Mouse (Mus musculus): ENCODE measurements around the gene Anp32b. TPM values are rescaled to one million over a fixed set of nuclear protein-coding genes. Genes with fewer than 3 reads are reported as not detected.

Gene Anp32b
- polyA plus RNA-seq, 1 experiment, result 311 TPM

DNA sequence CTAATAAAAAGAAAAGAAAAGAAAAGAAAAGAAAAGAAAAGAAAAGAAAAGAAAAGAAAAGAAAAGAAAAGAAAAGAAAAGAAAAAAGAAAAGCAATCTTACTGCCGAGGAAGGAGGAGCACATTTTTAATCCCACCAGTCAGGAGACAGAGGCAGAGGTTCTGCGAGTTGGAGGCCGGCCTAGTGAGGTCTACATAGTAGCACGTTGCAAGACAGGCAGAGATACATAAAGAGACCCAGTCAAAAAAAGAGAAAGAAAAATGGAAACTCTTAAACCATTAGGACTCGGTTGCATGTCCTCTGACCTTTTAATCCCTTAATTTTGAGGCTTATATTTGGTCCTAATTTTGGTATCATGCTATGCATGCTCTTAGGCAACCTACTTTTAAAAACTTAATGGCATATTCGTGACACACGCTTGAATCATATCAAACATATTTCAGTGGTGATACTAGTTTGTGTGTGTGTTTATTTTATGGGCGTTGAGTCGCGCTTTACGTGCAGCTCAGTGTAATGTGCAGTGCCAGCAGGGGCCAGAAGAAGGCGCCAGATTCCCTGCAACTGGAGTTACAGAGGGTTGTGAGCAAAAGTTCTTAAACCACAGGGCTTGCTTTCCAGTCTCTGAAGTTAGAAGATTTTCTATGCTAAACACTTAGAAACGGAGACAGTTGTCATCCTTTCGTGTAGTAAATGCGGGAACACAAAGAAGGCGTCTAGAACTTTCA lies 57.2 kb downstream of the Anp32b start:
- Histone ChIP-seq H3K4me3 (ENCODE audit: insufficient read depth, poor library complexity, severe bottlenecking) (no peak overlapping the region), H3K36me3 (ENCODE audit: control insufficient read depth, insufficient read depth) (peaks cover 17% of the 10 kb centered on the region), H3K79me2 (ENCODE audit: control insufficient read depth, insufficient read depth) (no peaks in the 10 kb centered on the region), H3K79me3 (ENCODE audit: low read depth) (no peaks in the 10 kb centered on the region), H3K27me3 (ENCODE audit: control insufficient read depth, insufficient read depth, insufficient read length) (no peaks in the 10 kb centered on the region), H3ac (ENCODE audit: control insufficient read depth, insufficient read length, low read depth) (no peak overlapping the region)
- peak; percentile 63 for TF ChIP-seq CTCF (IDR thresholded peaks at IDR 0.05; ENCODE audit: control insufficient read depth, insufficient read depth, insufficient read length)
- no peak for TF ChIP-seq MYOG (IDR thresholded peaks at IDR 0.05; ENCODE audit: control insufficient read depth, extremely low read depth, insufficient read length)
- TF ChIP-seq CEBPB (IDR thresholded peaks at IDR 0.05; ENCODE audit: low read depth), result no peak
- TF ChIP-seq MYOD1 (IDR thresholded peaks at IDR 0.05; ENCODE audit: control insufficient read depth, insufficient read length, low read depth), result no peak
- no peak for TF ChIP-seq MAX (IDR thresholded peaks at IDR 0.05)
- no peak for TF ChIP-seq USF1 (IDR thresholded peaks at IDR 0.05; ENCODE audit: low read depth)

DNA sequence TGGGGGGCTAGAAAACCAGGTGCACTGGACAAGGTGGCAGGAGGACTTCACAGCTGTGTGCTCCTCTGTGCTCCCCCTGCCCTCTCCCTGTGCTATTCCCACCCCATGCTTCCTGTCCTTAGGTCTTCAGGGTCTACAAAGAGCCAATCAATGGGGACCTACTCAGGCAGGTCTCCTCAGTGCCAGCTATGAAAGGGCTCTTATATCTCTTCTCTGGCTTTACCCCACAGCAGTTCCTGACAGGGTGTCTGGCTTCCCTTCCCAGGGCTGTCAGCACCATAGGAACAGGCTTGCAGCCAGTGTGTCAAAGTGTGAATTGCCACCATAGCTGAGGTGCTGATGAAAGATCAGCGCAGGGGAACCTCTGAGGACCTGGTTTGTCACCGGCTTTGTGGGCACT lies 69.8 kb downstream of the Anp32b start:
- no peak overlapping the region for H3ac ChIP-seq (ENCODE audit: control insufficient read depth, insufficient read length, low read depth)
- no peaks in the 10 kb centered on the region for H3K79me3 ChIP-seq (ENCODE audit: low read depth)
- TF ChIP-seq MAX (IDR thresholded peaks at IDR 0.05) (no peak), CEBPB (IDR thresholded peaks at IDR 0.05; ENCODE audit: low read depth) (no peak), MYOG (IDR thresholded peaks at IDR 0.05; ENCODE audit: control insufficient read depth, extremely low read depth, insufficient read length) (no peak), MYOD1 (IDR thresholded peaks at IDR 0.05; ENCODE audit: control insufficient read depth, insufficient read length, low read depth) (no peak), CTCF (IDR thresholded peaks at IDR 0.05; ENCODE audit: control insufficient read depth, insufficient read depth, insufficient read length) (no peak), USF1 (IDR thresholded peaks at IDR 0.05; ENCODE audit: low read depth) (no peak), FOSL1 (IDR thresholded peaks at IDR 0.05; ENCODE audit: insufficient read depth, low read length, poor library complexity, severe bottlenecking) (no peak)
- H3K27me3 ChIP-seq (ENCODE audit: control insufficient read depth, insufficient read depth, insufficient read length), result peaks cover 21% of the 10 kb centered on the region
- no peak overlapping the region for H3K4me3 ChIP-seq (ENCODE audit: insufficient read depth, poor library complexity, severe bottlenecking)
- no peaks in the 10 kb centered on the region for H3K36me3 ChIP-seq (ENCODE audit: control insufficient read depth, insufficient read depth)
- H3K79me2 ChIP-seq (ENCODE audit: control insufficient read depth, insufficient read depth), result no peaks in the 10 kb centered on the region

DNA sequence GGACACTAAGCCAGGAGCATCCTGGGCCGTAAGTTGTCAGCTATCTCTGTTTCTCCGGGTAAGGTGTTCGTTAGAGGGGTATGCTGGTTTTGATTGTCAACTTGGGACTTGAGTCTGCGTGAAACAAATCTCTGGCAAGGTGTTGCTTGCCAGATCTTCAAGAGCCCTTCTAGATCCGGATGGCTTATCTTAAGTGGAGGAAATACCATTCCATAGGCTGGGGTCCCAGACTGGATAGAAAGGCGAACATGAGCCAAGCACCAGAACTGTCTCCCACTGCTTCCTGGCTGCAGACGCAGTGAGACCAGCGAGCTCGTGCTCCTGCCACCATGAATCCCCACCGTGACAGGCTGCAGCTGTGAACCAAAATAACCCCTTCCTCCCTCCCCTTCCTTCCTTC lies 70.8 kb downstream of the Anp32b start:
- peaks cover 21% of the 10 kb centered on the region for H3K27me3 ChIP-seq (ENCODE audit: control insufficient read depth, insufficient read depth, insufficient read length)
- TF ChIP-seq FOSL1 (IDR thresholded peaks at IDR 0.05; ENCODE audit: insufficient read depth, low read length, poor library complexity, severe bottlenecking) (no peak), MAX (IDR thresholded peaks at IDR 0.05) (no peak), USF1 (IDR thresholded peaks at IDR 0.05; ENCODE audit: low read depth) (no peak), CEBPB (IDR thresholded peaks at IDR 0.05; ENCODE audit: low read depth) (no peak), MYOD1 (IDR thresholded peaks at IDR 0.05; ENCODE audit: control insufficient read depth, insufficient read length, low read depth) (no peak), MYOG (IDR thresholded peaks at IDR 0.05; ENCODE audit: control insufficient read depth, extremely low read depth, insufficient read length) (no peak), CTCF (IDR thresholded peaks at IDR 0.05; ENCODE audit: control insufficient read depth, insufficient read depth, insufficient read length) (no peak)
- no peak overlapping the region for H3K4me3 ChIP-seq (ENCODE audit: insufficient read depth, poor library complexity, severe bottlenecking)
- no peak overlapping the region for H3ac ChIP-seq (ENCODE audit: control insufficient read depth, insufficient read length, low read depth)
- H3K79me3 ChIP-seq (ENCODE audit: low read depth), result no peaks in the 10 kb centered on the region
- no peaks in the 10 kb centered on the region for H3K79me2 ChIP-seq (ENCODE audit: control insufficient read depth, insufficient read depth)
- no peaks in the 10 kb centered on the region for H3K36me3 ChIP-seq (ENCODE audit: control insufficient read depth, insufficient read depth)

Other genes starting within 250 kb of the Anp32b start
- not detected for gene Foxe1, start 107.3 kb upstream of the Anp32b start, polyA plus RNA-seq (2012; fragmentation: generic; extraction: Trizol)
- 2.2 TPM for gene Trmo, start 61.5 kb upstream of the Anp32b start, polyA plus RNA-seq (2012; fragmentation: generic; extraction: Trizol)
- not detected for gene Hemgn, start 37.4 kb upstream of the Anp32b start, polyA plus RNA-seq (2012; fragmentation: generic; extraction: Trizol)
- 115 TPM for gene Nans, start 38.3 kb downstream of the Anp32b start, polyA plus RNA-seq (2012; fragmentation: generic; extraction: Trizol)
- gene Trim14, start 85.2 kb downstream of the Anp32b start, polyA plus RNA-seq (2012; fragmentation: generic; extraction: Trizol), result 0.12 TPM
- gene Coro2a, start 151.3 kb downstream of the Anp32b start, polyA plus RNA-seq (2012; fragmentation: generic; extraction: Trizol), result 0.33 TPM
- 0.77 TPM for gene Tbc1d2, start 199.3 kb downstream of the Anp32b start, polyA plus RNA-seq (2012; fragmentation: generic; extraction: Trizol)